Mouse (Mus musculus) liver, embryonic 13.5 days (tissue): ENCODE results near the gene Prdx6b. TPM values are rescaled to one million over a fixed set of nuclear protein-coding genes. Genes with fewer than 3 reads are reported as not detected.

Experiments used
- ATAC-seq: fragments of 200-750 bp; cut with Nextera tagmentation; 2 replicates; pipeline ENCODE4 v1.8.0; 2017; ENCODE audit warnings: low read depth, mild to moderate bottlenecking, moderate number of reproducible peaks, moderate library complexity
- DNase-seq: peaks from one replicate; pipeline ENCODE4 v3.0.0; 2022
- H3K27ac ChIP-seq: fragments of 300-500 bp; sonication (generic); 2 replicates; pipeline ENCODE4 v1.5.1; 2015; ENCODE audit warnings: moderate library complexity, mild to moderate bottlenecking, inconsistent platforms
- H3K27me3 ChIP-seq: fragments of 300-500 bp; sonication (generic); 2 replicates; pipeline ENCODE4 v1.6.1; 2015; ENCODE audit warnings: mild to moderate bottlenecking, inconsistent platforms
- H3K36me3 ChIP-seq: fragments of 300-500 bp; sonication (generic); 2 replicates; pipeline ENCODE4 v1.6.1; 2015; ENCODE audit warnings: mild to moderate bottlenecking, inconsistent platforms
- H3K4me1 ChIP-seq: fragments of 300-500 bp; sonication (generic); replicated peaks from 2 replicates; pipeline ENCODE4 v1.6.1; 2015; ENCODE audit warnings: inconsistent platforms
- H3K4me2 ChIP-seq: fragments of 300-500 bp; sonication (generic); 2 replicates; pipeline ENCODE4 v1.6.1; 2015; ENCODE audit warnings: inconsistent platforms, mild to moderate bottlenecking, moderate library complexity
- H3K4me3 ChIP-seq: fragments of 300-500 bp; sonication (generic); replicated peaks from 2 replicates; pipeline ENCODE4 v1.5.1; 2015; ENCODE audit warnings: mild to moderate bottlenecking, inconsistent platforms
- H3K9ac ChIP-seq: fragments of 300-500 bp; sonication (generic); 2 replicates; pipeline ENCODE4 v1.6.1; 2015; ENCODE audit warnings: mild to moderate bottlenecking, inconsistent platforms
- H3K9me3 ChIP-seq: fragments of 300-500 bp; sonication (generic); replicated peaks from 2 replicates; pipeline ENCODE4 v1.6.1; 2016; ENCODE audit warnings: inconsistent platforms
- WGBS: fragments of 180-500 bp; shearing (Covaris S2); methylation state at CpG from one replicate; pipeline ENCODE4 v1.1.7; 2015; ENCODE audit not compliant: insufficient replicate concordance; 5-methylcytosine and 5-hydroxymethylcytosine counted together
- polyA plus RNA-seq: library from polyadenylated mRNA; unstranded; fragments of >200 nt; fragmentation: Nextera tagmentation; extraction: Ambion mirVana; gene quantifications from 2 replicates; pipeline ENCODE4 v1.2.1, GENCODE M21; 2015

Gene Prdx6b
- polyA plus RNA-seq, 1 experiment from 2014 or later = not detected

GRCm38 (mm10) chr2:80327272-80327671 lies 35.0 kb downstream of the Prdx6b start:
- no peak overlapping the region for H3K4me3 ChIP-seq
- DNase-seq (no peak), ATAC-seq (no peak)
- H3K4me2 ChIP-seq = no peak overlapping the region
- H3K9ac ChIP-seq = no peak overlapping the region
- WGBS = 81% methylated on average over 6 of the region's 6 CpGs
- H3K27me3 ChIP-seq = no peaks in the 10 kb centered on the region
- H3K9me3 ChIP-seq = no peaks in the 10 kb centered on the region
- no peaks in the 10 kb centered on the region for H3K4me1 ChIP-seq
- no peak overlapping the region for H3K27ac ChIP-seq
- H3K36me3 ChIP-seq = peaks cover 43% of the 10 kb centered on the region

- Histone ChIP-seq H3K36me3 (peaks cover 39% of the 10 kb centered on the region), H3K4me3 (no peak overlapping the region), H3K27me3 (no peaks in the 10 kb centered on the region), H3K27ac (no peak overlapping the region), H3K9ac (no peak overlapping the region), H3K4me1 (no peaks in the 10 kb centered on the region), H3K9me3 (no peaks in the 10 kb centered on the region), H3K4me2 (no peak overlapping the region)
- 85% methylated on average over 7 of the region's 7 CpGs for WGBS
- DNase-seq = no peak
- ATAC-seq = no peak
Observed at GRCm38 (mm10) chr2:80328961-80329653, 36.8 kb downstream of the Prdx6b start.

- 95% methylated on average over 9 of the region's 9 CpGs for WGBS
- ATAC-seq = no peak
Observed at GRCm38 (mm10) chr2:80340537-80340936, 48.3 kb downstream of the Prdx6b start.

More at GRCm38 (mm10) chr2:80340537-80340936, 48.3 kb downstream of the Prdx6b start:
- Histone ChIP-seq H3K4me3 (no peak overlapping the region), H3K4me1 (no peaks in the 10 kb centered on the region), H3K4me2 (no peak overlapping the region), H3K9me3 (no peaks in the 10 kb centered on the region), H3K36me3 (peaks cover 53% of the 10 kb centered on the region), H3K9ac (no peak overlapping the region), H3K27me3 (no peaks in the 10 kb centered on the region), H3K27ac (no peak overlapping the region)
- no peak for DNase-seq

Other genes with a start within 250 kb of the Prdx6b start
- gene Pde1a, start 163.0 kb upstream of the Prdx6b start, polyA plus RNA-seq = 5.1 and 5.2 TPM in 2 replicates
- 19.3 and 25.4 TPM in 2 replicates for gene Dnajc10, start 23.0 kb downstream of the Prdx6b start, polyA plus RNA-seq
- 1.2 and 1.4 TPM in 2 replicates for gene Frzb, start 155.2 kb downstream of the Prdx6b start, polyA plus RNA-seq